Mouse (Mus musculus) duodenum, adult 2 months (tissue): ENCODE results near the gene Ifitm3. TPM values are rescaled to one million over a fixed set of nuclear protein-coding genes. Genes with fewer than 3 reads are reported as not detected.

ENCODE experiments used
- polyA plus RNA-seq: library from polyadenylated mRNA; depleted of rRNA; stranded (reverse); fragments of >200 nt; gene quantifications from 2 replicates; pipeline ENCODE4 v1.2.3, GENCODE M21; 2012; ENCODE audit warnings: low replicate concordance; rRNA removed

Ifitm3 gene
- polyA plus RNA-seq = 90.0 and 119 TPM in 2 replicates

GRCm38 (mm10) chr7:141010593-141010992 is at the start of gene Ifitm3:
TSS of gene Ifitm3 (minus strand) at chr7:141010770.

GRCm38 (mm10) chr7:141028831-141029230 is 18.3 kb upstream of the Ifitm3 start, which contains the start of gene Gm17387:
TSS of gene Gm17387 (plus strand) at chr7:141029131.

GRCm38 (mm10) chr7:141017824-141018223 is 7.3 kb upstream of the Ifitm3 start, which contains the start of gene Ifitm6:
TSS of gene Ifitm6 (minus strand) at chr7:141017924.

GRCm38 (mm10) chr7:140966921-140967320 is 43.6 kb downstream of the Ifitm3 start, which contains the start of gene Ifitm1:
TSS of gene Ifitm1 (plus strand) at chr7:140967221.

Other genes with a start within 250 kb of the Ifitm3 start
- 0.25 and 0.65 TPM in 2 replicates for gene Cyp2e1, start 247.0 kb downstream of the Ifitm3 start, polyA plus RNA-seq
- not detected in 2 replicates for gene Syce1, start 222.9 kb downstream of the Ifitm3 start, polyA plus RNA-seq
- gene Zfp941, start 188.6 kb downstream of the Ifitm3 start, polyA plus RNA-seq = 0.02 TPM in 1 of 2 replicates, not detected in the other
- gene Urah, start 175.8 kb downstream of the Ifitm3 start, polyA plus RNA-seq = 70.0 and 92.2 TPM in 2 replicates
- gene Scgb1c1, start 165.2 kb downstream of the Ifitm3 start, polyA plus RNA-seq = not detected in 2 replicates
- gene Odf3, start 163.0 kb downstream of the Ifitm3 start, polyA plus RNA-seq = not detected in 2 replicates
- not detected in 2 replicates for gene Gm45785, start 154.4 kb downstream of the Ifitm3 start, polyA plus RNA-seq
- gene Ric8a, start 153.8 kb downstream of the Ifitm3 start, polyA plus RNA-seq = 66.8 and 79.2 TPM in 2 replicates
- 11.4 and 14.3 TPM in 2 replicates for gene Bet1l, start 153.2 kb downstream of the Ifitm3 start, polyA plus RNA-seq
- 44.5 and 51.9 TPM in 2 replicates for gene Psmd13, start 128.8 kb downstream of the Ifitm3 start, polyA plus RNA-seq
- gene Sirt3, start 128.5 kb downstream of the Ifitm3 start, polyA plus RNA-seq = 23.5 and 27.7 TPM in 2 replicates
- gene Cox8b, start 110.3 kb downstream of the Ifitm3 start, polyA plus RNA-seq = 3.8 and 7.2 TPM in 2 replicates
- 71.9 and 89.3 TPM in 2 replicates for gene Nlrp6, start 89.9 kb downstream of the Ifitm3 start, polyA plus RNA-seq
- 17.9 and 19.5 TPM in 2 replicates for gene Pgghg, start 69.4 kb downstream of the Ifitm3 start, polyA plus RNA-seq
- 1.1 and 1.3 TPM in 2 replicates for gene Ifitm5, start 60.5 kb downstream of the Ifitm3 start, polyA plus RNA-seq
- not detected in 2 replicates for gene Gm45717, start 54.8 kb downstream of the Ifitm3 start, polyA plus RNA-seq
- gene Ifitm2, start 54.8 kb downstream of the Ifitm3 start, polyA plus RNA-seq = 322 and 327 TPM in 2 replicates
- 69.2 and 79.8 TPM in 2 replicates for gene Ifitm1, start 43.5 kb downstream of the Ifitm3 start, polyA plus RNA-seq
- gene Ifitm6, start 7.2 kb upstream of the Ifitm3 start, polyA plus RNA-seq = 0.75 and 2.8 TPM in 2 replicates
- not detected in 2 replicates for gene Gm17387, start 18.4 kb upstream of the Ifitm3 start, polyA plus RNA-seq
- gene B4galnt4, start 50.3 kb upstream of the Ifitm3 start, polyA plus RNA-seq = 12.4 and 24.8 TPM in 2 replicates
- 124 and 153 TPM in 2 replicates for gene Pkp3, start 67.4 kb upstream of the Ifitm3 start, polyA plus RNA-seq
- 36.7 and 51.6 TPM in 2 replicates for gene Sigirr, start 89.8 kb upstream of the Ifitm3 start, polyA plus RNA-seq
- gene Ano9, start 107.0 kb upstream of the Ifitm3 start, polyA plus RNA-seq = 63.8 and 73.8 TPM in 2 replicates
- gene Ptdss2, start 111.6 kb upstream of the Ifitm3 start, polyA plus RNA-seq = 22.2 and 35.2 TPM in 2 replicates
- gene Rnh1, start 162.1 kb upstream of the Ifitm3 start, polyA plus RNA-seq = 101 and 118 TPM in 2 replicates
- gene Hras, start 183.2 kb upstream of the Ifitm3 start, polyA plus RNA-seq = 42.6 and 50.0 TPM in 2 replicates
- 6.5 and 9.6 TPM in 2 replicates for gene Lrrc56, start 183.4 kb upstream of the Ifitm3 start, polyA plus RNA-seq
- gene Lmntd2, start 203.3 kb upstream of the Ifitm3 start, polyA plus RNA-seq = 9.3 and 10.1 TPM in 2 replicates
- 141 and 227 TPM in 2 replicates for gene Rassf7, start 205.1 kb upstream of the Ifitm3 start, polyA plus RNA-seq
- gene Phrf1, start 218.0 kb upstream of the Ifitm3 start, polyA plus RNA-seq = 28.2 and 33.6 TPM in 2 replicates